Mouse (Mus musculus) intestine, postnatal 0 days (tissue): ENCODE measurements around the gene Ilkap. TPM values are rescaled to one million over a fixed set of nuclear protein-coding genes. Genes with fewer than 3 reads are reported as not detected.
A peak's percentile ranks its signal among the peaks of the same experiment; 100 is the strongest.

Experiments used
- ATAC-seq: fragments of 200-750 bp; cut with Nextera tagmentation; 2 replicates; pipeline ENCODE4 v1.8.0; 2017; ENCODE audit warnings: mild to moderate bottlenecking, moderate TSS enrichment, moderate library complexity
- H3K27ac ChIP-seq: fragments of 300-500 bp; sonication (generic); 2 replicates; pipeline ENCODE4 v1.5.1; 2014; ENCODE audit warnings: mild to moderate bottlenecking, low read depth, low read length, moderate library complexity
- H3K27me3 ChIP-seq: fragments of 300-500 bp; sonication (generic); replicated peaks from 2 replicates; pipeline ENCODE4 v1.6.1; 2014; ENCODE audit warnings: low read length, mixed read lengths; ENCODE audit not compliant: control insufficient read depth, insufficient read depth
- H3K36me3 ChIP-seq: fragments of 300-500 bp; sonication (generic); 2 replicates; pipeline ENCODE4 v1.6.1; 2014; ENCODE audit warnings: mild to moderate bottlenecking, moderate library complexity; ENCODE audit not compliant: control insufficient read depth, insufficient read depth
- H3K4me1 ChIP-seq: fragments of 300-500 bp; sonication (generic); replicated peaks from 2 replicates; pipeline ENCODE4 v1.6.1; 2014; ENCODE audit warnings: antibody characterized with exemption, low read length, mixed read lengths; ENCODE audit not compliant: control insufficient read depth, insufficient read depth
- H3K4me2 ChIP-seq: fragments of 300-500 bp; sonication (generic); replicated peaks from 2 replicates; pipeline ENCODE4 v1.6.1; 2014; ENCODE audit warnings: low read depth, mild to moderate bottlenecking, moderate library complexity
- H3K4me3 ChIP-seq: fragments of 300-500 bp; sonication (generic); 2 replicates; pipeline ENCODE4 v1.5.1; 2014; ENCODE audit warnings: low read depth, low read length
- H3K9ac ChIP-seq: fragments of 300-500 bp; sonication (generic); 2 replicates; pipeline ENCODE4 v1.6.1; 2014; ENCODE audit warnings: mild to moderate bottlenecking, low read depth, low read length
- H3K9me3 ChIP-seq: fragments of 300-500 bp; sonication (generic); 2 replicates; pipeline ENCODE4 v1.6.1; 2016; ENCODE audit warnings: mixed run types; ENCODE audit not compliant: control insufficient read depth
- CTCF ChIP-seq: sonication (generic); IDR thresholded peaks from 2 replicates; pipeline ENCODE4 v1.5.1; 2016; ENCODE audit warnings: low read depth, mild to moderate bottlenecking, control low read depth, antibody characterized with exemption, moderate library complexity
- WGBS: fragments of 180-500 bp; shearing (Covaris S2); extraction: QIAGEN DNeasy Blood & Tissue Kit; methylation state at CpG from one replicate; pipeline ENCODE4 v1.1.7; 2014; 5-methylcytosine and 5-hydroxymethylcytosine counted together
- polyA plus RNA-seq: library from polyadenylated mRNA; unstranded; fragments of >200 nt; fragmentation: Nextera tagmentation; extraction: Ambion mirVana; gene quantifications from 2 replicates; pipeline ENCODE4 v1.2.1, GENCODE M21; 2015

Gene Ilkap
- polyA plus RNA-seq, 1 experiment from 2014 or later, result 51.2 TPM

DNA sequence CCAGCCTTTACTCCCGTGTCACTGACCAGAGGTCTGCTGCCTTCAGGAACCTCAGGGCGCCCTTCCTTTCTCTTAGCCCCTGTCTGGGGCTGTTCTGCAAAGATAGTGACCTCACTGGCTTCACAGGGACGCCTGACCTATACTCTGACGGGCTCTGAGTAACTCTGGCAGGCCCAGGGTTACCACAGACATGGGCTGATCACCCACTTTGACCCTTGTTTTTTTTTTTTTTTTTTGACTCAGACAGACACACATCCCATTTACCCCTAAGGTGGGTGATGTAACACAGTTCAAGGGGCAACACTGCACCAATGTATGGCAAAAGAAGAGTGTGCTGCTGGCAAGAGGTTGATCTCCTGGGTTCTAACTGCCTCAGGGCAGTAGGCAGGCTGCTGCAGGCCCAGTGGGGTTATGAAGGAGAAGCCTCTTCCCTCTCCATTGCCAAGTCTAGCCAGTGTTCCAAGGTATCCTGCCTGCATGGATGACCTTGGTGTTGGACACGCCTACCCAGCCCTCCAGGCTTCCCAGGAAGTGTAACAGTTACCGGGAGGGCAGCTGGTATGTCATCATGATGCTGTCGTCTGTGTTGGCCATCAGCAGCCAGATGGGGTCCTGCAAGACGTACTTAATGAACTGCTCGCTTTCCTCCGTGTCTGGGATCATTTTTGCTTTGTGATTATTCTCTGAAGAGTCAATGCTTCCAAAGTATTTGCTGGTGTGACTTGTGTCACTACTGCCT lies 21.4 kb upstream of the Ilkap start:
- Histone ChIP-seq H3K27ac (no peak overlapping the region), H3K9me3 (no peaks in the 10 kb centered on the region), H3K27me3 (no peaks in the 10 kb centered on the region), H3K4me3 (no peak overlapping the region), H3K9ac (no peak overlapping the region), H3K4me1 (no peaks in the 10 kb centered on the region), H3K36me3 (peaks cover 83% of the 10 kb centered on the region), H3K4me2 (no peak overlapping the region)
- TF ChIP-seq CTCF, result no peak
- 68% methylated on average over 10 of the region's 10 CpGs for WGBS
- 0 out of 2 replicates have a peak, but pooled peaks have one; percentile 14 for ATAC-seq

DNA sequence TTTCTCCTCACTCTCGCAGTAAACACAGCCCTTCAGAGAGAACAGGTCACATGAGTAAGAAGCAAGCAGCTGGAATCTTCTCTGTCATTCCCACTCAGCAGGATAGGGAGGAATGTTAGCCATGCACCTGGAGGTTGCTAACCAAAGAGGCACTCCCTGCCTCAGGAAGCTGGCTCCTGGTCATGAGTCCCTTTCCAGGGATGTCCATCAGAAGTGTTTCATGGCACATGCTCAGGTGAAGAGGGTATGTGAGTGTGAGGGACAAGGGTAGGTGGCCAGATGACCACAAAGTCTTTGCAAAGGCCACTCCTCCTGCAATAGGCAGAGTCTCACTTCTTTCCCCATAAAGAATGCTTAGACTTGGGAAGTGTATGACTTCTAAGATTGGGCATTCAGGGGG lies 19.4 kb upstream of the Ilkap start:
- WGBS, result 59% methylated on average over 1 of the region's 1 CpGs
- no peak overlapping the region for H3K4me3 ChIP-seq
- no peaks in the 10 kb centered on the region for H3K9me3 ChIP-seq
- no peaks in the 10 kb centered on the region for H3K4me1 ChIP-seq
- no peak overlapping the region for H3K9ac ChIP-seq
- no peaks in the 10 kb centered on the region for H3K27me3 ChIP-seq
- no peak for ATAC-seq
- no peak for TF ChIP-seq CTCF
- peaks cover 62% of the 10 kb centered on the region for H3K36me3 ChIP-seq
- H3K27ac ChIP-seq, result no peak overlapping the region
- no peak overlapping the region for H3K4me2 ChIP-seq

DNA sequence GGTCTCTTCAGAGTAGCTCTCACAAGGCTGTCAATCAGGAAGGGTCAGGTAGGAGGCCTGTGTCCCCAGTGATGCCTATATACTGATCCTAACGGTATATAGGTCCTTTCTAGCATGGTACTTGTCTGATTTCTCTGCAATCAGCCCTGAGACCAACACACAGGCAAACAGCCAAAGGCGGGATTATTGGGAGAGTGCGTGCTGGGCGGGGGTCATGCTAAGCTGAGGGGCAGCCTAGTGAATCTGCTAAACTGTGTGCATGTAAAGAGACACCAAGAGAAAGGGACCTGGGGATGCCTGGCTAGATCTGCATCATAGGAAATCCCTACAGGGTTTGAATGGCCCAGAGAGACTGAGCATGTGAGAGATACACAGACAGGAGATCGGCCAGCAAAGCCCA lies 16.7 kb upstream of the Ilkap start:
- Histone ChIP-seq H3K4me3 (no peak overlapping the region), H3K27me3 (no peaks in the 10 kb centered on the region), H3K27ac (no peak overlapping the region), H3K4me2 (no peak overlapping the region), H3K9me3 (no peaks in the 10 kb centered on the region), H3K9ac (no peak overlapping the region), H3K36me3 (peaks cover 44% of the 10 kb centered on the region), H3K4me1 (peaks cover 8% of the 10 kb centered on the region; the same call in 1 of the 2 replicates)
- ATAC-seq, result no peak
- no peak for TF ChIP-seq CTCF
- whole genome bisulfite sequencing, result 86% methylated on average over 5 of the region's 5 CpGs

DNA sequence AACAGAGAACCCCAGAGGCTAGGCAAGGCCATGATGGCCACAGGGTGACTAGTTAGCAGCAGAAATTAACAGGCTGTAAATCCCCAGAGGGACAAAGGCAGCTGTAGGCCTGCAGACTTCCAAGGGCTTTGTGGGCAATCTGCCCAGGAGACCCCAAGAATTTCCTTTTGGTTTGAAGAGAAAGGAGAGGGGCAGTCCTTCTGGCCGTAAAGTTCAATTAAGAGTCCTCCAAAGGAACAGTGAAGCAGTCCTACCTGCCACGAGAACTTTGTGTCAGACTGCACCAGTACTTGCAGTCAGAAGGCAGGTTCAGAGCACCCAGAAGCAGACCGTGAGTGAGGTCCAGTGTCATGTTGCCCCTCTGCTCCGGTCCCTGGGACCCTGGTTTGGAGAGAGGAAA lies 16.3 kb upstream of the Ilkap start:
- ATAC-seq, result no peak
- H3K9ac ChIP-seq, result no peak overlapping the region
- H3K4me3 ChIP-seq, result no peak overlapping the region
- H3K27ac ChIP-seq, result no peak overlapping the region
- peaks cover 41% of the 10 kb centered on the region for H3K36me3 ChIP-seq
- no peak overlapping the region for H3K4me2 ChIP-seq
- 73% methylated on average over 4 of the region's 4 CpGs for WGBS
- no peaks in the 10 kb centered on the region for H3K9me3 ChIP-seq
- TF ChIP-seq CTCF, result no peak
- H3K4me1 ChIP-seq, result peaks cover 8% of the 10 kb centered on the region; the same call in 1 of the 2 replicates
- no peaks in the 10 kb centered on the region for H3K27me3 ChIP-seq

DNA sequence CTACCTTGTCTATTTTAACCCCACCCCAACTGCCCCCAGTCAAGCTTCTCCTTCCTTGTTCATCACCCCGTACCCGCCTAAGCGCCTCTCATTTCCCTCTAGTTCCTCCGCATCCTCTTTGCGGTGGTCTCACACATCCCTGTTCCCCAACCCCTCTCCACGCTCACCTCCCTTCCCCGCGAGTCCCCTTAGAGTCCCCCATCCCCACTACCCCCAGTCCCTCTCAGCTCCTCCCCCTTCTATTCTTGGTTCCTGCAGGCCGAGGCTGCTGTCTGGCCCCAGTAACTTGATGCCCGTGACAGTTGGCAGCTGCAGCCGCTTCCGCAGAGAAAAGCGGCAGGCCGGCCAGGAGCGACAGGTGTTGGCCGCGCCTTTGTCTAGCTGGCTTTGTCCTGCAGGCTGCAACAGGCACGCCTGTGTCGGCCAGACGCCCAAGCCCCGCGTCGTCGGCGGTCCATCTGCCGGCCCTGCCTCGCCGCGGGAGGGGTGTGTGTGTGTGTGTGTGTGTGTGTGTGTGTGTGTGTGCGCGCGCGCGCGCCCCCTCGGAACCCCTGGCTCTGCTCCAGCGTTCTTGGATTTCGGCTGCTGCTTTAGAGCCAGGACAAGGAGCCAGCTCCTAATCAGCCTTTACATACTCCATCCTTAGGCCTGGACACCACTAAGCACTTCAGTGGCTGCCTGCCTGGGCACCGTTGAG lies 15.4 kb upstream of the Ilkap start, which contains the start of gene Hes6:
TSS of gene Hes6 (minus strand) at position 141 of the 697 bp plus-strand sequence.
- Histone ChIP-seq H3K9ac (peak within 1 kb of the TSS; percentile 80), H3K4me1 (peaks cover 8% of the 10 kb centered on the region; the same call in 1 of the 2 replicates), H3K9me3 (no peaks in the 10 kb centered on the region), H3K36me3 (peaks cover 32% of the 10 kb centered on the region), H3K27me3 (no peaks in the 10 kb centered on the region), H3K4me3 (peak within 1 kb of the TSS; percentile 83), H3K4me2 (peak within 1 kb of the TSS; percentile 98), H3K27ac (peak within 1 kb of the TSS; percentile 82)
- peak; percentile 42 for ATAC-seq
- TF ChIP-seq CTCF, result no peak
- WGBS, result under 1% methylated on average over 39 of the region's 39 CpGs

DNA sequence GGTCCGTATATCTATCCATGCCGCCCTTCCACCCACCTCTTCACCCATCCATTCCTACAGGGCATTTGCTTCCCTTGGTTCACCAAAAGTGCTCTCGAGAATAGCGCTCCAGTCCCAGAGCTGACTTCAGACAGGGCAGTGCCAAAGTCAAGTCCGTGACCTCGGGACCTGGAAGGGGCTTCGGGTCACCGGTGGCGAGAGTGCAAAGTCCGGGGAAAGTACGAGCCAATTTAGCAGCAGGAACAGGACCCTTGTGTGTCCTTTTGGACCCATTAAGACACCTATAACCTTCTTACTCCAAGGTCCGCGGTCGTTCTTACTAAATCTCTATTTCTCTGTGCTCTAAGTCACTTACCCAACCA lies 14.9 kb upstream of the Ilkap start:
- Histone ChIP-seq H3K27me3 (no peaks in the 10 kb centered on the region), H3K9ac (0 out of 2 replicates have a peak overlapping the region, but pooled peaks have one; percentile 22), H3K4me1 (peaks cover 8% of the 10 kb centered on the region; the same call in 1 of the 2 replicates), H3K4me2 (peak overlapping the region; percentile 98), H3K4me3 (peak overlapping the region; percentile 83), H3K9me3 (no peaks in the 10 kb centered on the region), H3K36me3 (peaks cover 27% of the 10 kb centered on the region), H3K27ac (peak overlapping the region; percentile 75)
- no peak for TF ChIP-seq CTCF
- peak; percentile 36 for ATAC-seq
- WGBS, result under 1% methylated on average over 14 of the region's 14 CpGs
